Mouse (Mus musculus): Measurements from ENCODE around the gene Atxn2. TPM values are rescaled to one million over a fixed set of nuclear protein-coding genes. Genes with fewer than 3 reads are reported as not detected.
A peak's percentile ranks its signal among the peaks of the same experiment; 100 is the strongest.

Gene Atxn2
- polyA plus RNA-seq (2012; rRNA removed) (156 and 220 TPM in 2 replicates), polyA plus RNA-seq (2014; fragmentation: Nextera tagmentation; extraction: Ambion mirVana) (87.2 and 108 TPM in 2 replicates)

- Histone ChIP-seq H3K4me1 (ENCODE audit: control insufficient read depth, insufficient read depth, low read length) (peaks cover 15% of the 10 kb centered on the region; the same call in 1 of the 2 replicates), H3K36me3 (ENCODE audit: control insufficient read depth, insufficient read depth, low read length) (no peaks in the 10 kb centered on the region), H3K4me3 (replicated peaks; ENCODE audit: low read length) (peak within 1 kb of the TSS; percentile 94), H3K9ac (ENCODE audit: low read depth, low read length, severe bottlenecking) (peak within 1 kb of the TSS; percentile 93), H3K27me3 (ENCODE audit: control insufficient read depth, insufficient read depth, low read length) (no peaks in the 10 kb centered on the region), H3K4me2 (replicated peaks; ENCODE audit: low read depth, low read length, severe bottlenecking) (peak within 1 kb of the TSS; percentile 89), H3K9me3 (ENCODE audit: control insufficient read depth, low read length) (no peaks in the 10 kb centered on the region), H3K27ac (replicated peaks; ENCODE audit: low read depth, low read length) (peak within 1 kb of the TSS; percentile 96)
- DNase-seq (ENCODE audit: low spot score): peak; percentile 77
- ATAC-seq (ENCODE audit: low FRiP score, low read depth): peak; percentile 86
- 0% methylated on average over 8 of the region's 103 CpGs for WGBS
- TF ChIP-seq POLR2A (IDR thresholded peaks at IDR 0.05; ENCODE audit: borderline replicate concordance, extremely low read depth, insufficient read depth, insufficient read length): peak; percentile 93; the same call in 1 of the 2 replicates
Measured at GRCm38 (mm10) chr5:121711174-121711927, at the start of gene Atxn2. Atxn2 (plus strand) TSS chr5:121711337.

DNA sequence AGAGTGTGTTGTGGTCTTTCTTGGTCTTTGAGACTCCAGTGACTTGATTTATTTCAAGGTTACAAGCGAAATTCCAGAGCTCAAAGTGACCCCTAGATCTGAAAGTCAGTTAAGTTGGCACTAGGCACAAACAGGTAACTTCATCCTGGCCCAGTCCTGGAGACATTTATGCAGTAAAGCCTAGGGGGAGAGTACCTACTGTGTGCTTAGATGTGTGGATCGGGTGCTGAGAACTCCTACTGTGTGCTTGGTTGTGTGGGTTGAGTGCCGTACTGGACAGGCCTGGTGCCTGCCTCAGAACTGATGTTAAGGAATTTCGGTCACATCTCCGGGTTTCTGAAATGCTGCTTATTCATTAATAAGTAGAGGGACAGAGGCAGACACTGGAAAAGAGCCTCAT lies 49.6 kb upstream of the Atxn2 start:
- Histone ChIP-seq H3K4me3 (replicated peaks; ENCODE audit: low read length) (peak overlapping the region; percentile 93), H3K9ac (ENCODE audit: low read depth, low read length, severe bottlenecking) (peak overlapping the region; percentile 84), H3K27me3 (ENCODE audit: control insufficient read depth, insufficient read depth, low read length) (no peaks in the 10 kb centered on the region), H3K4me2 (replicated peaks; ENCODE audit: low read depth, low read length, severe bottlenecking) (peak overlapping the region; percentile 91), H3K36me3 (ENCODE audit: control insufficient read depth, insufficient read depth, low read length) (peaks cover 44% of the 10 kb centered on the region), H3K9me3 (ENCODE audit: control insufficient read depth, low read length) (no peaks in the 10 kb centered on the region), H3K4me1 (ENCODE audit: control insufficient read depth, insufficient read depth, low read length) (peaks cover 12% of the 10 kb centered on the region), H3K27ac (replicated peaks; ENCODE audit: low read depth, low read length) (no peak overlapping the region)
- ATAC-seq (ENCODE audit: low FRiP score, low read depth) (no peak), DNase-seq (ENCODE audit: low spot score) (no peak)
- WGBS: 81% methylated on average over 5 of the region's 5 CpGs
- TF ChIP-seq POLR2A (IDR thresholded peaks at IDR 0.05; ENCODE audit: borderline replicate concordance, extremely low read depth, insufficient read depth, insufficient read length): no peak

DNA sequence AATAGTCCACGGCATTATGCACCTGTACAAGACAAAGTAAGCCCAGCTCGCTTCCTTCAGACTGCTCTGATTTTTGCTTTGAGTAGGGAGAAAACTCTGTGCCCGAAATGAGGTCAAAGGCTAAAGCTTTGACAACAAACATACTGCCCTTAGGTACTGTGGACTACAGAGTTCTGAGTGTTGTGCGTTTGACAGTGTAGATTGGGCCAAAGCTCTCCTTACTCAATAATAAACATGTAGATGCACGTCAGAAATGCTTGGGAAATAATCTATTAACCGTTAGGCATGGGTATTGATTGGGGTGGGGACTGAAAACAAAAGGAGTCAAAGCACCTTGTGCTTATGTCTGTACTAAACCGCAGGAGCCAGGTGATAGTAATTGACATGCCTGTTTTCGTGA lies 47.7 kb upstream of the Atxn2 start:
- DNase-seq (ENCODE audit: low spot score) (no peak), ATAC-seq (ENCODE audit: low FRiP score, low read depth) (no peak)
- H3K36me3 ChIP-seq (ENCODE audit: control insufficient read depth, insufficient read depth, low read length): peaks cover 57% of the 10 kb centered on the region
- no peaks in the 10 kb centered on the region for H3K27me3 ChIP-seq (ENCODE audit: control insufficient read depth, insufficient read depth, low read length)
- no peak overlapping the region for H3K4me3 ChIP-seq (replicated peaks; ENCODE audit: low read length)
- H3K27ac ChIP-seq (replicated peaks; ENCODE audit: low read depth, low read length): no peak overlapping the region
- WGBS: 90% methylated on average over 8 of the region's 8 CpGs
- no peak overlapping the region for H3K4me2 ChIP-seq (replicated peaks; ENCODE audit: low read depth, low read length, severe bottlenecking)
- no peak overlapping the region for H3K9ac ChIP-seq (ENCODE audit: low read depth, low read length, severe bottlenecking)
- peaks cover 12% of the 10 kb centered on the region for H3K4me1 ChIP-seq (ENCODE audit: control insufficient read depth, insufficient read depth, low read length)
- no peak for TF ChIP-seq POLR2A (IDR thresholded peaks at IDR 0.05; ENCODE audit: borderline replicate concordance, extremely low read depth, insufficient read depth, insufficient read length)
- H3K9me3 ChIP-seq (ENCODE audit: control insufficient read depth, low read length): no peaks in the 10 kb centered on the region

- no peak for TF ChIP-seq POLR2A (IDR thresholded peaks at IDR 0.05; ENCODE audit: borderline replicate concordance, extremely low read depth, insufficient read depth, insufficient read length)
- Histone ChIP-seq H3K27me3 (ENCODE audit: control insufficient read depth, insufficient read depth, low read length) (no peaks in the 10 kb centered on the region), H3K36me3 (ENCODE audit: control insufficient read depth, insufficient read depth, low read length) (peaks cover 57% of the 10 kb centered on the region), H3K27ac (replicated peaks; ENCODE audit: low read depth, low read length) (no peak overlapping the region), H3K4me3 (replicated peaks; ENCODE audit: low read length) (no peak overlapping the region), H3K9ac (ENCODE audit: low read depth, low read length, severe bottlenecking) (no peak overlapping the region), H3K4me2 (replicated peaks; ENCODE audit: low read depth, low read length, severe bottlenecking) (no peak overlapping the region), H3K9me3 (ENCODE audit: control insufficient read depth, low read length) (no peaks in the 10 kb centered on the region), H3K4me1 (ENCODE audit: control insufficient read depth, insufficient read depth, low read length) (peaks cover 12% of the 10 kb centered on the region)
- ATAC-seq (ENCODE audit: low FRiP score, low read depth) (no peak), DNase-seq (ENCODE audit: low spot score) (peak; percentile 44)
- WGBS: 80% methylated on average over 6 of the region's 6 CpGs
Measured at GRCm38 (mm10) chr5:121664078-121664477, 47.1 kb upstream of the Atxn2 start.

DNA sequence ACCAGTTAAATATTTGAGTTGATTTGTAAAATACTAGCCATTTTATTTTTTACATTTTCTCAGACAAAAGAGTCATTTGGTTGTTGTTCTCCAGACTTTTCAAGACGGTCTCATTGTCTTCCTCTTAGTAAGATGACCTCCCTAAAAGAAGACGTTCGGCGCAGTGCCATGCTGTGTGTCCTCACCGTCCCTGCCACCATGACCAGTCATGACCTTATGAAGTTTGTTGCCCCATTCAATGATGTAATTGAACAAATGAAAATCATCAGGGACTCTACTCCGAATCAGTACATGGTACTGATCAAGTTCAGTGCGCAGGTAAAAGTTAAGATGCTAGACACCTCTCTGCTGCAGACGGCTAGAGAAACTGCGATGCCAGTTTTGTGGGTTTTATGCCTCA lies 46.2 kb upstream of the Atxn2 start:
- H3K4me3 ChIP-seq (replicated peaks; ENCODE audit: low read length): no peak overlapping the region
- no peaks in the 10 kb centered on the region for H3K9me3 ChIP-seq (ENCODE audit: control insufficient read depth, low read length)
- WGBS: 95% methylated on average over 9 of the region's 9 CpGs
- peaks cover 6% of the 10 kb centered on the region; the same call in 1 of the 2 replicates for H3K4me1 ChIP-seq (ENCODE audit: control insufficient read depth, insufficient read depth, low read length)
- H3K9ac ChIP-seq (ENCODE audit: low read depth, low read length, severe bottlenecking): no peak overlapping the region
- ATAC-seq (ENCODE audit: low FRiP score, low read depth): no peak
- no peaks in the 10 kb centered on the region for H3K27me3 ChIP-seq (ENCODE audit: control insufficient read depth, insufficient read depth, low read length)
- peaks cover 57% of the 10 kb centered on the region for H3K36me3 ChIP-seq (ENCODE audit: control insufficient read depth, insufficient read depth, low read length)
- H3K27ac ChIP-seq (replicated peaks; ENCODE audit: low read depth, low read length): no peak overlapping the region
- TF ChIP-seq POLR2A (IDR thresholded peaks at IDR 0.05; ENCODE audit: borderline replicate concordance, extremely low read depth, insufficient read depth, insufficient read length): no peak
- H3K4me2 ChIP-seq (replicated peaks; ENCODE audit: low read depth, low read length, severe bottlenecking): no peak overlapping the region
- DNase-seq (ENCODE audit: low spot score): no peak

All from limb, embryonic 14.5 days (tissue).